Mouse (Mus musculus): ENCODE results near the gene Thap7.

The Thap7 gene

GRCm38 (mm10) chr16:17488478-17489468, 42.2 kb downstream of the Thap7 start:
- no peak for DNase-seq (ENCODE audit: low read depth)

DNA sequence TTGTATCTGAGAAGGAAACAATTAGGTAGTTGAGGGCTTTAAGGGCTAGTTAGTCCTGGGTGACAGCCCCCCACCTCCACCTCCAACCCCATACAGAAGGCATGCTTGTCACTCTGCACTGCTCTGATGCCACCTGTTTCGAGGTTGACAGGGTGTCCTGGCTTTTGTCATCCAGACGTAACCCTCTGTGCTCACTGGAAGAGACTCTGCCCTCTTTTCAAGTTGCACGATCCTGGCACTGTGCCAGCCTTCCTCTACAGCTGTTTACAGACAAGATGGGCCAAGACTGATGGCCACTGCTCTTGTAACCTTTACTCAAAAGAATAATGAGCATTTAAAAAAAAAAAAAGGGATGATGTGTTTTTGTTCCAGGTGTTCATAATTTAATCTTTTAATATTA, 44.4 kb downstream of the Thap7 start:
- DNase-seq (ENCODE audit: low read depth), result no peak

- DNase-seq (ENCODE audit: low read depth), result no peak
Observed at GRCm38 (mm10) chr16:17481465-17481864, 49.5 kb downstream of the Thap7 start.

DNA sequence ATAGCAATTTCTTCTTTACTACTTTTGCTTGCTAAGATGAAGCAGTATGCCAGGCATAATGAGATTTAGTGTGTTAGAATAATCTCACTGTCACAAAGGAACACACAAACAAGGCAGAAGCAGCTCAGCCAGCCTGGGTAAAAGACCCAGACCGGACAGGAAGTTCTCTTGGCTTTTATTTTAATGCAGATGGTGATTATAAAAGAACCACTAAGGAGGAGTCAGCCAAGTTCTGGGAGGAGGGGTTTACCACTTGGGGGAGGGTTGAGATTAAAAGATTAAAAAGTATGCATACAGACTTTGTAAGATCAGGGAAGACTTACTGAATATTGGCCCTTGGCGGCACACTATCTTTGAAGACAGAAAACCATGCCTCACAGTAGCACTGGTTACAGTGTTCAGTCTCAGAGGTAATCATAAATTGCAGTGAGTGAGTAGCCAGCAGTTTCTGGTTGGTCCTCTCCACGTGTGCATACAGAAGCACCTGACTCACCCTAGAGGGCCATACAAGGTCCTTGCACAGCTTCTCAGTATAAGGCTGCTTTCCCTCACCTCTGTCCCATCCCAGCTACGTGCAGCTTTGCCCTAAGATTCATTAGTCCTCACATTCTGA, 52.5 kb downstream of the Thap7 start:
- DNase-seq (ENCODE audit: low read depth), result no peak

All from c-Kit-positive CD71-negative TER-119-negative erythroid progenitor cells, embryonic 14.5 days (primary cell).